8 mouse cellular contexts compared by ENCODE assay signal in genomic region chr8:122566766-122567165, GRCm38 (mm10). TPM values are rescaled to one million over a fixed set of nuclear protein-coding genes. Genes with fewer than 3 reads are reported as not detected.
A peak's percentile ranks its signal among the peaks of the same experiment; 100 is the strongest.
DNase-seq lines count a peak whose midpoint lies in the region; ATAC-seq and TF ChIP-seq lines count a peak whose summit lies in the region.

No protein-coding gene starts in this region.

- TF ChIP-seq CTCF in brain, embryonic 14.5 days (IDR thresholded peaks at IDR 0.05; ENCODE audit: borderline replicate concordance, extremely low read depth, insufficient read depth, insufficient read length), result no peak
- no peak for TF ChIP-seq CTCF in stomach, postnatal 0 days (IDR thresholded peaks at IDR 0.05; ENCODE audit: low read depth)

- peaks cover 15% of the 10 kb centered on the region for H3K36me3 ChIP-seq in neural tube, embryonic 11.5 days (ENCODE audit: control insufficient read depth, insufficient read depth, low read length)
- peaks cover 30% of the 10 kb centered on the region for H3K36me3 ChIP-seq in liver, embryonic 13.5 days
- H3K36me3 ChIP-seq in stomach, postnatal 0 days (ENCODE audit: control insufficient read depth, insufficient read depth, low read length), result peaks cover 6% of the 10 kb centered on the region

- 60% methylated on average over 6 of the region's 6 CpGs for WGBS in neural tube, embryonic 11.5 days
- WGBS in liver, embryonic 13.5 days (ENCODE audit: insufficient replicate concordance), result 19% methylated on average over 6 of the region's 6 CpGs
- 17% methylated on average over 6 of the region's 6 CpGs for WGBS in stomach, postnatal 0 days

- TF ChIP-seq POLR2A in brain, embryonic 14.5 days (IDR thresholded peaks at IDR 0.05; ENCODE audit: borderline replicate concordance, extremely low read depth, insufficient read depth, insufficient read length, poor library complexity, severe bottlenecking), result no peak

- H3K4me1 ChIP-seq in neural tube, embryonic 11.5 days (ENCODE audit: control insufficient read depth, insufficient read depth, low read length), result peaks cover 20% of the 10 kb centered on the region
- peaks cover 57% of the 10 kb centered on the region for H3K4me1 ChIP-seq in liver, embryonic 13.5 days (replicated peaks)
- H3K4me1 ChIP-seq in stomach, postnatal 0 days (replicated peaks; ENCODE audit: control insufficient read depth, insufficient read depth), result 0 out of 2 replicates have a peak, but pooled peaks cover 6% of the 10 kb centered on the region

- DNase-seq in neural tube, embryonic 11.5 days (ENCODE audit: low spot score), result no peak
- no peak for DNase-seq in neural tube, embryonic 10.5 days (ENCODE audit: extremely low spot score, low spot score)
- peak; percentile 26 for DNase-seq in brain, embryonic 14.5 days (ENCODE audit: low read depth)
- DNase-seq in heart, adult 9 months (ENCODE audit: low spot score in 2 of 2), result peak; percentile 51 to 73
- DNase-seq in liver, embryonic 13.5 days, result no peak
- no peak for DNase-seq in stomach, postnatal 0 days (ENCODE audit: low spot score)
- DNase-seq in gastrocnemius, postnatal 36 days, result no peak

- H3K4me3 ChIP-seq in neural tube, embryonic 11.5 days (ENCODE audit: low read depth, low read length), result peak overlapping the region; percentile 94
- H3K4me3 ChIP-seq in liver, embryonic 13.5 days (replicated peaks), result peak overlapping the region; percentile 96
- H3K4me3 ChIP-seq in stomach, postnatal 0 days (ENCODE audit: low read depth, low read length), result peak overlapping the region; percentile 79; the same call in 1 of the 2 replicates

- peak overlapping the region; percentile 85 for H3K9ac ChIP-seq in neural tube, embryonic 11.5 days (ENCODE audit: low read length)
- H3K9ac ChIP-seq in liver, embryonic 13.5 days, result peak overlapping the region; percentile 83
- H3K9ac ChIP-seq in stomach, postnatal 0 days (ENCODE audit: low read length), result peak overlapping the region; percentile 83

- H3K27me3 ChIP-seq in neural tube, embryonic 11.5 days (ENCODE audit: control insufficient read depth, insufficient read depth, low read length), result no peaks in the 10 kb centered on the region
- no peaks in the 10 kb centered on the region for H3K27me3 ChIP-seq in liver, embryonic 13.5 days
- no peaks in the 10 kb centered on the region for H3K27me3 ChIP-seq in stomach, postnatal 0 days (ENCODE audit: control insufficient read depth, insufficient read depth, low read length)

- peak overlapping the region; percentile 90 for H3K27ac ChIP-seq in neural tube, embryonic 11.5 days (ENCODE audit: low read depth, low read length)
- peak overlapping the region; percentile 94 for H3K27ac ChIP-seq in liver, embryonic 13.5 days
- peak overlapping the region; percentile 92 for H3K27ac ChIP-seq in stomach, postnatal 0 days (replicated peaks)

- peak overlapping the region; percentile 88 for H3K4me2 ChIP-seq in neural tube, embryonic 11.5 days (ENCODE audit: low read depth)
- peak overlapping the region; percentile 94 for H3K4me2 ChIP-seq in liver, embryonic 13.5 days
- H3K4me2 ChIP-seq in stomach, postnatal 0 days (replicated peaks; ENCODE audit: low read depth), result peak overlapping the region; percentile 97

- peak; percentile 4; the same call in 1 of the 2 replicates for ATAC-seq in neural tube, embryonic 11.5 days (ENCODE audit: insufficient read depth, low FRiP score, low TSS enrichment)
- no peak for ATAC-seq in liver, embryonic 13.5 days (ENCODE audit: low read depth)
- no peak for ATAC-seq in stomach, postnatal 0 days (ENCODE audit: low FRiP score, low TSS enrichment)
- ATAC-seq in CD4-positive, CD25-positive, alpha-beta regulatory T cell, adult 4 months, result no peak

- H3K9me3 ChIP-seq in neural tube, embryonic 11.5 days (ENCODE audit: control insufficient read depth, low read length), result no peaks in the 10 kb centered on the region
- H3K9me3 ChIP-seq in liver, embryonic 13.5 days (replicated peaks), result no peaks in the 10 kb centered on the region
- no peaks in the 10 kb centered on the region for H3K9me3 ChIP-seq in stomach, postnatal 0 days (ENCODE audit: control insufficient read depth, low read length)

- intact Hi-C loops in gastrocnemius, postnatal 36 days (cut with DNase I), result no loop called here

- no peak for TF ChIP-seq EP300 in stomach, postnatal 0 days (optimal IDR thresholded peaks at IDR 0.05)

RNA-seq across cellular contexts. Expression of gene Cdt1, which starts 1.0 kb away (rescaled TPM):
- 34.3 and 37.1 TPM in 2 replicates for polyA plus RNA-seq in neural tube, embryonic 11.5 days (2014; fragmentation: Nextera tagmentation; extraction: Ambion mirVana)
- polyA plus RNA-seq in brain, embryonic 14.5 days (2012; rRNA removed), result 21.3 and 31.8 TPM in 2 replicates
- polyA plus RNA-seq in liver, embryonic 13.5 days (2015; fragmentation: Nextera tagmentation; extraction: Ambion mirVana), result 60.6 and 64.3 TPM in 2 replicates
- 11.8 TPM in 2 replicates for polyA plus RNA-seq in stomach, postnatal 0 days (2015; fragmentation: Nextera tagmentation; extraction: Ambion mirVana)
- 10 to 100 TPM in 1 of 2 experiments, 1 to 10 TPM in 1; 8.2 to 12.6 TPM for polyA plus RNA-seq in CD4-positive, CD25-positive, alpha-beta regulatory T cell, adult 4 months (2017; shearing (Covaris generic))
- total RNA-seq in gastrocnemius, postnatal 36 days (2021), result 1 to 10 TPM in 1 of 2 experiments, under 1 TPM in 1; 0.76 to 1.2 TPM

RNA-seq across cellular contexts. Expression of gene Aprt, which starts 9.9 kb away (rescaled TPM):
- polyA plus RNA-seq in neural tube, embryonic 11.5 days (2014; fragmentation: Nextera tagmentation; extraction: Ambion mirVana), result 219 and 243 TPM in 2 replicates
- 103 and 126 TPM in 2 replicates for polyA plus RNA-seq in brain, embryonic 14.5 days (2012; rRNA removed)
- polyA plus RNA-seq in liver, embryonic 13.5 days (2015; fragmentation: Nextera tagmentation; extraction: Ambion mirVana), result 198 and 218 TPM in 2 replicates
- polyA plus RNA-seq in stomach, postnatal 0 days (2015; fragmentation: Nextera tagmentation; extraction: Ambion mirVana), result 311 and 314 TPM in 2 replicates
- polyA plus RNA-seq in CD4-positive, CD25-positive, alpha-beta regulatory T cell, adult 4 months (2017; shearing (Covaris generic)), result 100 to 1,000 TPM; 146 to 207 TPM
- 10 to 100 TPM; 35.4 to 45.3 TPM for total RNA-seq in gastrocnemius, postnatal 36 days (2021)

RNA-seq across cellular contexts. Expression of gene Piezo1, which starts 15.6 kb away (rescaled TPM):
- polyA plus RNA-seq in neural tube, embryonic 11.5 days (2014; fragmentation: Nextera tagmentation; extraction: Ambion mirVana), result 5.5 and 7.5 TPM in 2 replicates
- 12.8 and 13.4 TPM in 2 replicates for polyA plus RNA-seq in brain, embryonic 14.5 days (2012; rRNA removed)
- 13.9 and 14.2 TPM in 2 replicates for polyA plus RNA-seq in liver, embryonic 13.5 days (2015; fragmentation: Nextera tagmentation; extraction: Ambion mirVana)
- 7.0 and 8.2 TPM in 2 replicates for polyA plus RNA-seq in stomach, postnatal 0 days (2015; fragmentation: Nextera tagmentation; extraction: Ambion mirVana)
- polyA plus RNA-seq in CD4-positive, CD25-positive, alpha-beta regulatory T cell, adult 4 months (2017; shearing (Covaris generic)), result 10 to 100 TPM; 15.3 to 22.7 TPM
- total RNA-seq in gastrocnemius, postnatal 36 days (2021), result 10 to 100 TPM; 14.3 to 15.9 TPM

RNA-seq across cellular contexts. Expression of gene Galns, which starts 44.5 kb away (rescaled TPM):
- 5.4 and 6.6 TPM in 2 replicates for polyA plus RNA-seq in neural tube, embryonic 11.5 days (2014; fragmentation: Nextera tagmentation; extraction: Ambion mirVana)
- polyA plus RNA-seq in brain, embryonic 14.5 days (2012; rRNA removed), result 5.9 and 8.2 TPM in 2 replicates
- polyA plus RNA-seq in liver, embryonic 13.5 days (2015; fragmentation: Nextera tagmentation; extraction: Ambion mirVana), result 4.0 and 4.4 TPM in 2 replicates
- polyA plus RNA-seq in stomach, postnatal 0 days (2015; fragmentation: Nextera tagmentation; extraction: Ambion mirVana), result 8.2 TPM in 2 replicates
- 10 to 100 TPM in 1 of 2 experiments, 1 to 10 TPM in 1; 8.7 to 12.7 TPM for polyA plus RNA-seq in CD4-positive, CD25-positive, alpha-beta regulatory T cell, adult 4 months (2017; shearing (Covaris generic))
- total RNA-seq in gastrocnemius, postnatal 36 days (2021), result 1 to 10 TPM; 1.3 to 1.6 TPM

RNA-seq across cellular contexts. Expression of gene Trappc2l, which starts 44.7 kb away (rescaled TPM):
- polyA plus RNA-seq in neural tube, embryonic 11.5 days (2014; fragmentation: Nextera tagmentation; extraction: Ambion mirVana), result 55.6 and 59.7 TPM in 2 replicates
- 132 and 142 TPM in 2 replicates for polyA plus RNA-seq in brain, embryonic 14.5 days (2012; rRNA removed)
- polyA plus RNA-seq in liver, embryonic 13.5 days (2015; fragmentation: Nextera tagmentation; extraction: Ambion mirVana), result 23.2 and 26.7 TPM in 2 replicates
- polyA plus RNA-seq in stomach, postnatal 0 days (2015; fragmentation: Nextera tagmentation; extraction: Ambion mirVana), result 48.0 and 49.5 TPM in 2 replicates
- polyA plus RNA-seq in CD4-positive, CD25-positive, alpha-beta regulatory T cell, adult 4 months (2017; shearing (Covaris generic)), result 10 to 100 TPM; 45.0 to 70.1 TPM
- total RNA-seq in gastrocnemius, postnatal 36 days (2021), result 10 to 100 TPM; 38.2 to 40.6 TPM

Comparison
In these comparisons a context has a peak if more than half of its experiments do, and no peak if none do; other contexts are left out.
1. DNase-seq: peak in brain, embryonic 14.5 days (single experiment) and heart, adult 9 months (2 of 2); none in neural tube, embryonic 11.5 days (single experiment), neural tube, embryonic 10.5 days (single experiment), liver, embryonic 13.5 days (single experiment), stomach, postnatal 0 days (single experiment) and gastrocnemius, postnatal 36 days (0 of 2).
2. Peak in every context shown above with its lines, with median percentiles within 50 percentile points of each other: H3K27ac ChIP-seq, H3K4me2 ChIP-seq, H3K4me3 ChIP-seq and H3K9ac ChIP-seq.